Mouse (Mus musculus) limb, embryonic 11.5 days (tissue): ENCODE results near the gene Fars2. TPM values are rescaled to one million over a fixed set of nuclear protein-coding genes. Genes with fewer than 3 reads are reported as not detected.

Experiments
- ATAC-seq: fragments of 200-750 bp; cut with Nextera tagmentation; 2 replicates; pipeline ENCODE4 v1.8.0; 2017; ENCODE audit warnings: low read depth; ENCODE audit not compliant: insufficient number of reproducible peaks, low FRiP score, low TSS enrichment
- DNase-seq: peaks from one replicate; pipeline ENCODE4 v3.0.0-alpha.2; 2015; ENCODE audit warnings: low spot score
- H3K27ac ChIP-seq: fragments of 300-500 bp; sonication (generic); replicated peaks from 2 replicates; pipeline ENCODE4 v1.5.1; 2014; ENCODE audit warnings: low read depth, mild to moderate bottlenecking, low read length
- H3K27me3 ChIP-seq: fragments of 300-500 bp; sonication (generic); 2 replicates; pipeline ENCODE4 v1.6.1; 2014; ENCODE audit warnings: mild to moderate bottlenecking, low read length, mixed read lengths; ENCODE audit not compliant: control insufficient read depth, insufficient read depth
- H3K36me3 ChIP-seq: fragments of 300-500 bp; sonication (generic); 2 replicates; pipeline ENCODE4 v1.6.1; 2014; ENCODE audit warnings: mild to moderate bottlenecking, low read length, moderate library complexity, mixed read lengths; ENCODE audit not compliant: control insufficient read depth, insufficient read depth
- H3K4me1 ChIP-seq: fragments of 300-500 bp; sonication (generic); 2 replicates; pipeline ENCODE4 v1.6.1; 2014; ENCODE audit warnings: low read length, mixed read lengths; ENCODE audit not compliant: control insufficient read depth, insufficient read depth
- H3K4me2 ChIP-seq: fragments of 300-500 bp; sonication (generic); 2 replicates; pipeline ENCODE4 v1.6.1; 2014; ENCODE audit warnings: low read depth, mild to moderate bottlenecking, moderate library complexity; ENCODE audit not compliant: severe bottlenecking
- H3K4me3 ChIP-seq: fragments of 300-500 bp; sonication (generic); 2 replicates; pipeline ENCODE4 v1.5.1; 2014; ENCODE audit warnings: low read depth, low read length
- H3K9ac ChIP-seq: fragments of 300-500 bp; sonication (generic); 2 replicates; pipeline ENCODE4 v1.6.1; 2014; ENCODE audit warnings: mild to moderate bottlenecking, low read length
- H3K9me3 ChIP-seq: fragments of 300-500 bp; sonication (generic); 2 replicates; pipeline ENCODE4 v1.6.1; 2016; ENCODE audit warnings: low read length; ENCODE audit not compliant: control insufficient read depth
- WGBS: fragments of 180-500 bp; shearing (Covaris S2); extraction: QIAGEN DNeasy Blood & Tissue Kit; methylation state at CpG from one replicate; pipeline ENCODE4 v1.1.7; 2014; 5-methylcytosine and 5-hydroxymethylcytosine counted together
- polyA plus RNA-seq: library from polyadenylated mRNA; unstranded; fragments of >200 nt; fragmentation: Nextera tagmentation; extraction: Ambion mirVana; gene quantifications from 2 replicates; pipeline ENCODE4 v1.2.1, GENCODE M21; 2014

Gene Fars2
- polyA plus RNA-seq, 1 experiment from 2014 or later = 25.9 TPM

DNA sequence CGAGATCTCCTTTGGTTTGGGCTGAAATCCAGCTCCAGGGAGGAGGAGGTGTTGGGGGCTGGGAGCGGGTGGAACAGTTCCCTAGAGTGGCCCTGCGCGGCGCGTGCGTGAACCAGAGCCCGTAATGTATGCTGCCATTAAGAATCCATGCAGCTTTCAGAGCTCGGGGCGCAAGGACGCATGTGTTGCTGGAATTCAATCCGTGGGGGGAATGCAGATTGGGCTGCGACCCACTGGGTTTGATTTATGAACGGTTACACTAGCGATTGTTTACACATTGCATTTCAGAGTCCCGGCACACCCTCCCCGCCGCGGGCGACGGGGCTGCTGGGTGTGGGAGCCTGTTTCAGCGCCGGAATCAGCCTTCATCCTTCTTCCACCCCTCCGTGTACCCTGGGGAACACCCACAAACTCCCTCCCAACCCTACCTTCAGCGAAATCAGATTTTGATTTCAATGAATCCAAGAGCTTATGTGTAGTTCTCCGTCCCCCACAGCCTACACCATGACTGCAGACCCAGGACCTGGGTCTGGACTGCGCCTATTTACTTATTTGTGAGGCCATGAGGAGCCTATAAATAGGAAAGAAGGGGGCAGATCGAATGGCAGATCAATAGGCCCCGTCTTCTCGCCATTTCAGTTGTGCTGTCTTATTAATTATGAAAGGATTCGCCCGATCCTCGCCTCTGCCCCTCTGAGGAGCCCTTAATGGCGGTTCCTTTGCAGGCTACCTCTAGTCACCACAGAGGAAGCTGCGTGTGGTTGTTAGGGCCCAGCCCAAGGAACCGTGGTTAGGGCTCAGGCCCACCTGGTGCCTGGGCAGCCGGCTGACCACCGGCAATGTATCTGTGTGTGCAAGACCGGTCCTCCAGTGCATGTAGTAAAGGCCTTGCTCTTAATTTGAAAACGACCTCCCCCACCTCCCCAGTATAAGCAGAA lies 607.6 kb downstream of the Fars2 start:
- Histone ChIP-seq H3K4me2 (peak overlapping the region; percentile 54), H3K27ac (no peak overlapping the region), H3K9me3 (no peaks in the 10 kb centered on the region), H3K27me3 (peaks cover 56% of the 10 kb centered on the region), H3K4me1 (peaks cover 14% of the 10 kb centered on the region), H3K4me3 (peak overlapping the region; percentile 26), H3K9ac (no peak overlapping the region), H3K36me3 (no peaks in the 10 kb centered on the region)
- under 1% methylated on average over 40 of the region's 40 CpGs for WGBS
- 0 out of 2 replicates have a peak, but pooled peaks have one; percentile 27 for ATAC-seq
- DNase-seq = peak; percentile 73

DNA sequence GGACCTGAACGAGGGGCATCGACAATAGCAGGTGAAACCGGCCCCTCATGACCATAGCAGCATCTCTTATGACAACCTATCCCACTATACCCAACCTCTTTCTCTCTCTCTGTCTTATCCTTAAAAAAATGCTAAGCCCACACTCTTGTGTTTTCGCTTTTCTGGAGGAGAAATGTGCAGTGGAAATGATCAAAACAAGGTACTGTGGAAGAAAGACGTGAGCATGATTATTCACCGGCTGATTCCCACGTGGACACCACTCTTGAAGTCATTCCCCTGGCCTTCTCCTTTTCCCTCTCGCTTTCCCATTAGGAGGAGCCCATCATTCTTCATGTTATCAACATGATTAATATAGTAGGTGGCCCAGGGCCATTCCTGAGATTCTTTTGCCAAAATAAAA lies 608.7 kb downstream of the Fars2 start:
- no peak overlapping the region for H3K4me3 ChIP-seq
- H3K9ac ChIP-seq = no peak overlapping the region
- H3K4me2 ChIP-seq = peak overlapping the region; percentile 72
- 5% methylated on average over 8 of the region's 8 CpGs for WGBS
- ATAC-seq (no peak), DNase-seq (peak; percentile 26)
- peaks cover 65% of the 10 kb centered on the region for H3K27me3 ChIP-seq
- no peaks in the 10 kb centered on the region for H3K36me3 ChIP-seq
- peaks cover 14% of the 10 kb centered on the region for H3K4me1 ChIP-seq
- H3K27ac ChIP-seq = no peak overlapping the region
- H3K9me3 ChIP-seq = no peaks in the 10 kb centered on the region

DNA sequence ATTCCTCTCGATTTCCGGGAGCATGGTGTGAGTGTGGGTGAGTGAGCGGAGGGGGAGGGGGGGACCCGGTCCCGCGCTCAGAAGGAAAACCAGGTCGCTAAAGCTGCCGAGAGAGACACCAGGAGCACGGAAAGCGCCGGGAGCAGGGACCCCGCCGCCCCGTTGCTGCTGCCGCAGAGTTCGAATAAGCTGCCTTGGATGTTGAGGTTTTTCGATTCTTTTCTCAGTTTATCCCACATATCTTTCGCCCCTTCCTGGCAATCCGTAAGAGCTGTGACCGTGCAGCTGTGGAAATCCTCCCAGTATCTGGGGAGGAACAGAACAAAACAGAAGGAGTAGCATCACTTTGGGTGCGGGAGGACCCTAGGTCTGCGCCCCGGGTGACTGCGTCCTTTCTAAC lies 609.3 kb downstream of the Fars2 start:
- Histone ChIP-seq H3K27me3 (peaks cover 71% of the 10 kb centered on the region), H3K9ac (no peak overlapping the region; the same call in 1 of the 2 replicates), H3K4me2 (peak overlapping the region; percentile 72), H3K4me3 (peak overlapping the region; percentile 39), H3K27ac (no peak overlapping the region), H3K4me1 (peaks cover 14% of the 10 kb centered on the region), H3K9me3 (no peaks in the 10 kb centered on the region), H3K36me3 (no peaks in the 10 kb centered on the region)
- DNase-seq (peak; percentile 68), ATAC-seq (no peak)
- WGBS = under 1% methylated on average over 24 of the region's 24 CpGs

GRCm38 (mm10) chr13:36726951-36727778 lies 610.0 kb downstream of the Fars2 start:
- Histone ChIP-seq H3K4me1 (peaks cover 16% of the 10 kb centered on the region), H3K9ac (peak overlapping the region; percentile 63), H3K27ac (0 out of 2 replicates have a peak overlapping the region, but pooled peaks have one; percentile 18), H3K4me2 (peak overlapping the region; percentile 72), H3K4me3 (peak overlapping the region; percentile 39), H3K27me3 (peaks cover 71% of the 10 kb centered on the region), H3K9me3 (no peaks in the 10 kb centered on the region), H3K36me3 (no peaks in the 10 kb centered on the region)
- under 1% methylated on average over 34 of the region's 34 CpGs for WGBS
- DNase-seq (peak; percentile 76), ATAC-seq (0 out of 2 replicates have a peak, but pooled peaks have one; percentile 5)

DNA sequence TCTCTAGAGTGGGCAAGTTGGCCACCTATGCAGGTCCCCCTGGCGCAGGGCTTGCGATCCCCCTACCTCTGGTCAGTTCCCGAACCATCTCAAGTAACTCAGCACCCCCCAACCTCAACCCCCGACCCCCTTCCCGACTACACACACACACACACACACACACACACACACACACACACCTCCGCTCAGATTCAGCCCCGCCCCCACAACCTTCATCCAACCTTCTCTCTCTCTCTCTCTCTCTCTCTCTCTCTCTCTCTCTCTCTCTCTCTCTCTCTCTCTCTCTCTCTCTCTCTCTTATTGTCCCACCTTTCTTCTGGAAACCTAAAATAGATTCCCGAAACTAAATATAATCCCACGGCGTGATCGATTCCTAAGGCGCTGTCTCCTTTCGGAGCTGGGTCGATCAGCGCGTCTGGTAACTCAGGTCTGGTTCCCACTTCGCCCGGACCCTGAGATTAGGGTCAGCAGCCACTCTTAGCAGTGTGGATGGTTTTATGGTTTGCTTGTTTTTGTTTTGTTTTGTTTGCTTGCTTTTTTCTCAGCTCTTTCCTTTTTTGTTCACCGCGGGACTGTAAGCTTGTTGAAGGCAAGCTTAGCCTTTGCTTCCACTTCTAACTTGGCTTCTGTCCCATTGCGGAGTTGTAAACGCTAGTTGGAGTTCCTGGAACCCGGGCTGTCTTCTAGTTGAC lies 610.7 kb downstream of the Fars2 start:
- H3K4me1 ChIP-seq = peaks cover 18% of the 10 kb centered on the region
- peak overlapping the region; percentile 72 for H3K4me2 ChIP-seq
- peak overlapping the region; percentile 63 for H3K9ac ChIP-seq
- no peak for ATAC-seq
- peaks cover 67% of the 10 kb centered on the region for H3K27me3 ChIP-seq
- WGBS = 2% methylated on average over 23 of the region's 23 CpGs
- H3K9me3 ChIP-seq = no peaks in the 10 kb centered on the region
- H3K36me3 ChIP-seq = no peaks in the 10 kb centered on the region
- H3K4me3 ChIP-seq = peak overlapping the region; percentile 39
- H3K27ac ChIP-seq = no peak overlapping the region
- peak; percentile 38 for DNase-seq

DNA sequence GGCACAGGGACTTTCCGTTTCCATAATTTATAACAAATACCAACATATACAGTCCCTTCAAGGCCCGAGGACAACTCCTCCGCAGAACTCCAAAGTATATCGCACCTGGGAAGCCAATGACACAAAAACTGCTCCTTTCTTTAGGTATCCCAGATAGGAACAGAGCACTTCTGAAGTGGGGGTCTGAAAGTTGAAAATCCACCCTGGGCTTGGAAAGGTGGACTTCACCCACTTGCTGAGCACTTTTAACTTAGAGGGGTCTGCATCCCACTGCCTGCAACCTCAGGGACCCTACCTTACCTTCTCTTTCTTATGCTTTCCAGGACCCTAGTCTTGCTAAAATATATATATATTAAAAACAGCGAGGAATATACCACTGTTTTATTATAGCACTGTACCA lies 611.3 kb downstream of the Fars2 start:
- ATAC-seq = no peak
- H3K4me3 ChIP-seq = peak overlapping the region; percentile 39; the same call in 1 of the 2 replicates
- peaks cover 18% of the 10 kb centered on the region for H3K4me1 ChIP-seq
- peaks cover 61% of the 10 kb centered on the region for H3K27me3 ChIP-seq
- H3K36me3 ChIP-seq = no peaks in the 10 kb centered on the region
- no peaks in the 10 kb centered on the region for H3K9me3 ChIP-seq
- WGBS = 15% methylated on average over 5 of the region's 5 CpGs
- no peak for DNase-seq
- H3K27ac ChIP-seq = no peak overlapping the region
- H3K9ac ChIP-seq = no peak overlapping the region
- H3K4me2 ChIP-seq = peak overlapping the region; percentile 72; the same call in 1 of the 2 replicates

GRCm38 (mm10) chr13:36729731-36730340 lies 612.6 kb downstream of the Fars2 start:
- Histone ChIP-seq H3K9ac (no peak overlapping the region), H3K4me3 (no peak overlapping the region), H3K27ac (no peak overlapping the region)

More at GRCm38 (mm10) chr13:36729731-36730340, 612.6 kb downstream of the Fars2 start:
- Histone ChIP-seq H3K27me3 (peaks cover 51% of the 10 kb centered on the region), H3K4me2 (no peak overlapping the region), H3K36me3 (no peaks in the 10 kb centered on the region), H3K4me1 (peaks cover 14% of the 10 kb centered on the region), H3K9me3 (no peaks in the 10 kb centered on the region)
- DNase-seq = peak; percentile 26
- WGBS = 10% methylated on average over 13 of the region's 13 CpGs
- no peak for ATAC-seq
